Mouse (Mus musculus): Measurements from ENCODE around the gene Tspyl1.
"Not testable (repeated sequence)": the region's sequence is repeated elsewhere in the genome, so short reads cannot be mapped to it uniquely, and the experiment has no call there.

Tspyl1 gene

GRCm38 (mm10) chr10:34281962-34282388 lies at the start of gene Tspyl1:
TSS of gene Tspyl1 (plus strand) at chr10:34282190.
- DNase-seq: peak; percentile 99

GRCm38 (mm10) chr10:34233418-34233817 lies 48.6 kb upstream of the Tspyl1 start:
- no peak for DNase-seq

- DNase-seq: no peak
Measured at GRCm38 (mm10) chr10:34233931-34234745, 47.9 kb upstream of the Tspyl1 start.

GRCm38 (mm10) chr10:34235384-34235783 lies 46.6 kb upstream of the Tspyl1 start:
- no peak for DNase-seq

- DNase-seq: no peak
Measured at GRCm38 (mm10) chr10:34236569-34236968, 45.4 kb upstream of the Tspyl1 start.

- no peak for DNase-seq
Measured at GRCm38 (mm10) chr10:34238536-34238935, 43.5 kb upstream of the Tspyl1 start.

GRCm38 (mm10) chr10:34244745-34245144 lies 37.2 kb upstream of the Tspyl1 start:
- DNase-seq: no peak

GRCm38 (mm10) chr10:34246106-34246505 lies 35.9 kb upstream of the Tspyl1 start:
- DNase-seq: no peak

GRCm38 (mm10) chr10:34247757-34248156 lies 34.2 kb upstream of the Tspyl1 start:
- no peak for DNase-seq

- no peak for DNase-seq
Measured at GRCm38 (mm10) chr10:34249594-34249993, 32.4 kb upstream of the Tspyl1 start.

- DNase-seq: not testable (repeated sequence)
Measured at GRCm38 (mm10) chr10:34252833-34253232, 29.2 kb upstream of the Tspyl1 start.

- no peak for DNase-seq
Measured at GRCm38 (mm10) chr10:34265106-34265505, 16.9 kb upstream of the Tspyl1 start.

- no peak for DNase-seq
Measured at GRCm38 (mm10) chr10:34267312-34268070, 14.5 kb upstream of the Tspyl1 start.

- DNase-seq: no peak
Measured at GRCm38 (mm10) chr10:34271681-34272080, 10.3 kb upstream of the Tspyl1 start.

GRCm38 (mm10) chr10:34280591-34281175 lies 1.3 kb upstream of the Tspyl1 start:
- peak; percentile 29 for DNase-seq

- DNase-seq: no peak
Measured at GRCm38 (mm10) chr10:34281211-34281961, 604 bp upstream of the Tspyl1 start.

- DNase-seq: peak; percentile 82
Measured at GRCm38 (mm10) chr10:34282420-34283238, 639 bp downstream of the Tspyl1 start.

- DNase-seq: no peak
Measured at GRCm38 (mm10) chr10:34296911-34297298, 14.9 kb downstream of the Tspyl1 start.

- DNase-seq: peak; percentile 91
Measured at GRCm38 (mm10) chr10:34297299-34297979, 15.4 kb downstream of the Tspyl1 start, which contains the start of gene Tspyl4. TSS of gene Tspyl4 (plus strand) at chr10:34297442.

GRCm38 (mm10) chr10:34297980-34298753 lies 16.2 kb downstream of the Tspyl1 start:
- DNase-seq: no peak
